Mouse (Mus musculus) neural tube, embryonic 11.5 days (tissue): ENCODE data around the gene Pcdh9. TPM values are rescaled to one million over a fixed set of nuclear protein-coding genes. Genes with fewer than 3 reads are reported as not detected.
A peak's percentile ranks its signal among the peaks of the same experiment; 100 is the strongest.

Experiments
- ATAC-seq: fragments of 200-750 bp; cut with Nextera tagmentation; 2 replicates; pipeline ENCODE4 v1.8.0; 2017; ENCODE audit warnings: moderate number of reproducible peaks, mild to moderate bottlenecking, moderate TSS enrichment, moderate library complexity; ENCODE audit not compliant: insufficient read depth, low FRiP score, low TSS enrichment
- DNase-seq: peaks from one replicate; pipeline ENCODE4 v3.0.0-alpha.2; 2015; ENCODE audit warnings: low spot score
- H3K27ac ChIP-seq: fragments of 300-500 bp; sonication (generic); 2 replicates; pipeline ENCODE4 v1.5.1; 2014; ENCODE audit warnings: low read depth, mild to moderate bottlenecking, low read length
- H3K27me3 ChIP-seq: fragments of 300-500 bp; sonication (generic); 2 replicates; pipeline ENCODE4 v1.6.1; 2014; ENCODE audit warnings: mild to moderate bottlenecking, low read length, mixed read lengths; ENCODE audit not compliant: control insufficient read depth, insufficient read depth
- H3K36me3 ChIP-seq: fragments of 300-500 bp; sonication (generic); 2 replicates; pipeline ENCODE4 v1.6.1; 2014; ENCODE audit warnings: mild to moderate bottlenecking, low read length, moderate library complexity, mixed read lengths; ENCODE audit not compliant: control insufficient read depth, insufficient read depth
- H3K4me1 ChIP-seq: fragments of 300-500 bp; sonication (generic); 2 replicates; pipeline ENCODE4 v1.6.1; 2014; ENCODE audit warnings: low read length, mixed read lengths; ENCODE audit not compliant: control insufficient read depth, insufficient read depth
- H3K4me2 ChIP-seq: fragments of 300-500 bp; sonication (generic); 2 replicates; pipeline ENCODE4 v1.6.1; 2014; ENCODE audit warnings: low read depth, mild to moderate bottlenecking, moderate library complexity
- H3K4me3 ChIP-seq: fragments of 300-500 bp; sonication (generic); 2 replicates; pipeline ENCODE4 v1.5.1; 2014; ENCODE audit warnings: low read depth, low read length
- H3K9ac ChIP-seq: fragments of 300-500 bp; sonication (generic); 2 replicates; pipeline ENCODE4 v1.6.1; 2014; ENCODE audit warnings: mild to moderate bottlenecking, low read length
- H3K9me3 ChIP-seq: fragments of 300-500 bp; sonication (generic); 2 replicates; pipeline ENCODE4 v1.6.1; 2016; ENCODE audit warnings: low read length; ENCODE audit not compliant: control insufficient read depth
- WGBS: fragments of 180-500 bp; shearing (Covaris S2); extraction: QIAGEN DNeasy Blood & Tissue Kit; methylation state at CpG from one replicate; pipeline ENCODE4 v1.1.7; 2014; 5-methylcytosine and 5-hydroxymethylcytosine counted together
- polyA plus RNA-seq: library from polyadenylated mRNA; unstranded; fragments of >200 nt; fragmentation: Nextera tagmentation; extraction: Ambion mirVana; gene quantifications from 2 replicates; pipeline ENCODE4 v1.2.1, GENCODE M21; 2014

Pcdh9 gene
- polyA plus RNA-seq, 1 experiment from 2014 or later: 48.6 TPM

- no peak for DNase-seq
- ATAC-seq: no peak
- no peaks in the 10 kb centered on the region for H3K36me3 ChIP-seq
- no peak overlapping the region for H3K4me3 ChIP-seq
- WGBS: 76% methylated on average over 1 of the region's 1 CpGs
- H3K27me3 ChIP-seq: no peaks in the 10 kb centered on the region
- H3K27ac ChIP-seq: no peak overlapping the region
- H3K9me3 ChIP-seq: no peaks in the 10 kb centered on the region
- H3K4me2 ChIP-seq: no peak overlapping the region
- H3K4me1 ChIP-seq: no peaks in the 10 kb centered on the region
- H3K9ac ChIP-seq: no peak overlapping the region
Measured at GRCm38 (mm10) chr14:93437226-93437625, 453.3 kb downstream of the Pcdh9 start.

- Histone ChIP-seq H3K4me2 (no peak overlapping the region), H3K9me3 (no peaks in the 10 kb centered on the region), H3K9ac (no peak overlapping the region), H3K27me3 (no peaks in the 10 kb centered on the region), H3K4me3 (no peak overlapping the region), H3K36me3 (no peaks in the 10 kb centered on the region), H3K4me1 (no peaks in the 10 kb centered on the region), H3K27ac (no peak overlapping the region)
- ATAC-seq (peak; percentile 86), DNase-seq (peak; percentile 65)
- WGBS: 45% methylated on average over 3 of the region's 3 CpGs
Measured at GRCm38 (mm10) chr14:93416752-93417151, 473.7 kb downstream of the Pcdh9 start.

- Histone ChIP-seq H3K4me3 (no peak overlapping the region), H3K4me1 (no peaks in the 10 kb centered on the region), H3K27me3 (no peaks in the 10 kb centered on the region), H3K9ac (no peak overlapping the region), H3K4me2 (no peak overlapping the region), H3K9me3 (no peaks in the 10 kb centered on the region), H3K36me3 (no peaks in the 10 kb centered on the region), H3K27ac (no peak overlapping the region)
- WGBS: 79% methylated on average over 2 of the region's 2 CpGs
- ATAC-seq (no peak), DNase-seq (no peak)
Measured at GRCm38 (mm10) chr14:93415496-93415895, 475.0 kb downstream of the Pcdh9 start.

GRCm38 (mm10) chr14:93409314-93409713 is 481.2 kb downstream of the Pcdh9 start:
- 39% methylated on average over 1 of the region's 1 CpGs for WGBS
- Histone ChIP-seq H3K27ac (no peak overlapping the region), H3K4me1 (no peaks in the 10 kb centered on the region), H3K4me2 (no peak overlapping the region), H3K4me3 (no peak overlapping the region), H3K9me3 (no peaks in the 10 kb centered on the region), H3K27me3 (no peaks in the 10 kb centered on the region), H3K36me3 (no peaks in the 10 kb centered on the region), H3K9ac (no peak overlapping the region)
- ATAC-seq (no peak), DNase-seq (no peak)

GRCm38 (mm10) chr14:93407747-93408146 is 482.7 kb downstream of the Pcdh9 start:
- no peak for ATAC-seq

GRCm38 (mm10) chr14:93385090-93385489 is 505.4 kb downstream of the Pcdh9 start:
- Histone ChIP-seq H3K4me3 (no peak overlapping the region), H3K27ac (no peak overlapping the region), H3K4me1 (no peaks in the 10 kb centered on the region), H3K9ac (no peak overlapping the region), H3K4me2 (no peak overlapping the region), H3K27me3 (no peaks in the 10 kb centered on the region), H3K9me3 (no peaks in the 10 kb centered on the region), H3K36me3 (no peaks in the 10 kb centered on the region)
- WGBS: 82% methylated on average over 2 of the region's 2 CpGs
- DNase-seq (no peak), ATAC-seq (no peak)

More at GRCm38 (mm10) chr14:93407747-93408146, 482.7 kb downstream of the Pcdh9 start:
- Histone ChIP-seq H3K27ac (no peak overlapping the region), H3K9me3 (no peaks in the 10 kb centered on the region), H3K4me3 (no peak overlapping the region), H3K4me1 (no peaks in the 10 kb centered on the region), H3K36me3 (no peaks in the 10 kb centered on the region), H3K9ac (no peak overlapping the region), H3K27me3 (no peaks in the 10 kb centered on the region), H3K4me2 (no peak overlapping the region)
- 88% methylated on average over 5 of the region's 5 CpGs for WGBS
- DNase-seq: no peak

GRCm38 (mm10) chr14:93381163-93381562 is 509.3 kb downstream of the Pcdh9 start:
- H3K27me3 ChIP-seq: no peaks in the 10 kb centered on the region
- 57% methylated on average over 4 of the region's 4 CpGs for WGBS
- no peaks in the 10 kb centered on the region for H3K4me1 ChIP-seq
- no peak overlapping the region for H3K27ac ChIP-seq
- peak; percentile 64; the same call in 1 of the 2 replicates for ATAC-seq
- H3K4me3 ChIP-seq: no peak overlapping the region
- no peak for DNase-seq
- H3K9ac ChIP-seq: no peak overlapping the region
- H3K9me3 ChIP-seq: no peaks in the 10 kb centered on the region
- H3K4me2 ChIP-seq: no peak overlapping the region
- no peaks in the 10 kb centered on the region for H3K36me3 ChIP-seq

GRCm38 (mm10) chr14:93380757-93381156 is 509.7 kb downstream of the Pcdh9 start:
- no peaks in the 10 kb centered on the region for H3K9me3 ChIP-seq
- H3K27ac ChIP-seq: no peak overlapping the region
- WGBS: 41% methylated on average over 1 of the region's 1 CpGs
- no peak overlapping the region for H3K4me3 ChIP-seq
- no peak overlapping the region for H3K4me2 ChIP-seq
- H3K27me3 ChIP-seq: no peaks in the 10 kb centered on the region
- H3K9ac ChIP-seq: no peak overlapping the region
- DNase-seq (no peak), ATAC-seq (no peak)
- no peaks in the 10 kb centered on the region for H3K36me3 ChIP-seq
- H3K4me1 ChIP-seq: no peaks in the 10 kb centered on the region

GRCm38 (mm10) chr14:93376159-93376558 is 514.3 kb downstream of the Pcdh9 start:
- Histone ChIP-seq H3K27ac (no peak overlapping the region), H3K4me3 (no peak overlapping the region), H3K27me3 (no peaks in the 10 kb centered on the region), H3K9ac (no peak overlapping the region), H3K36me3 (no peaks in the 10 kb centered on the region), H3K9me3 (no peaks in the 10 kb centered on the region), H3K4me2 (no peak overlapping the region), H3K4me1 (no peaks in the 10 kb centered on the region)
- ATAC-seq (no peak), DNase-seq (no peak)
- WGBS: 90% methylated on average over 4 of the region's 4 CpGs
